Mouse (Mus musculus) adipocyte (in vitro differentiated cells): ENCODE data around the gene Esrrg.
A peak's percentile ranks its signal among the peaks of the same experiment; 100 is the strongest.

Experiments
- DNase-seq: peaks from one replicate; pipeline ENCODE4 v3.0.0-alpha.2; 2016; ENCODE audit warnings: low spot score

The Esrrg gene

DNA sequence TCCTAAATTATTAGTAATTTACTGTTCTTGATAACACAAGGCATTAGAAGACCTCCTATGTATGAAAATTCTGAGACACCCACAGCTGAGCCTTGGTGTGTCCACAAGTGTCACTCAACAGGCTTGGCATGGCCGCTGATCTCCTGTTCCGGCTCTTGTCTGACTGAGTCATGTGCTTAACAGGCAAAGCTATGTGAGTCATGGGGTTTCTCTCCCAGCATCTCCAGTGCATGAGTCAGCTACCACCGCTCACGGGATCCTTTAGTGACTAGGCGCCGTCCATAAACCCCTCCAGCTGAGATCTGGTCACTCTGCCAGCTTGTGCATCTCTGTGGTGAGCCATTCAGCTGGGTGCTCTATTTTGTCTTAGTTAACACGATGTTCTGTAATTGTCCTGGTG, 302.1 kb downstream of the Esrrg start:
- peak; percentile 46 for DNase-seq

DNA sequence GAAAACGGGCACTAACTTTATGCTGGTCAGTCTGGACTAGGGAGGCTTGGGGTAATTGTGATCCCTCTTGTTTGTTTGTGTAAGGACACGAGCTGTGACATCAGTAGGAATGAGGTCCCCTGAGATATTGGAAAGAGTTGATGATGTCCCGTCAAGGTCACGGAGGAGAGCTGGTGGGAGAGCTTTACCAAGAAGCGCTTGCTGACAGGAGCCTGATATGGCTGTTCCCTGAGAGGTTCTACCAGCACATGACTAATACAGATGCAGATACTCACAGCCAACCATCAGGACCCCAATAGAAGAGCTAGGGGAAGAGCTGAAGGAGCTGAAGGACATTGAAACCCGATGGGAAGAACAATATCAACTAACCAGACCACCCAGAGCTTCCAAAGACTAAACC, 302.6 kb downstream of the Esrrg start:
- no peak for DNase-seq

DNA sequence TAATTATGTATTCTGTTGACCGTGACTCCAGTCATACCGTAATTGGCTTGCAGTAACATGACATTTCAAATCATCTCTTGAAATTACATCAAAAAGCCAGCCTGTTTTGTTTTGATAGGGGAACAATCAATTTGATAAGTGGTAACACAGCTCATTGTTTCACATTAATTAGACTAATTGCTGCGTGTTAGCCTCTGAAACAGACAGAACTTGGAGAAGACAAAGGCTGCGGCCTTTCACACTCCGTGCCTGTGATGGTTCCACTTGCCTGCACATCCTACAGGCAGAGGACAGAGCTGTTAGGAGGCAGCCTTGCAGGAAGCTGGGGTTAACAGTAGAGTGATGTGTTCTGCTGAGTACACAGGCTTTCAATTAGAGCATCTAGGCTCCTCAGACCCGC, 309.7 kb downstream of the Esrrg start:
- DNase-seq, result no peak

DNA sequence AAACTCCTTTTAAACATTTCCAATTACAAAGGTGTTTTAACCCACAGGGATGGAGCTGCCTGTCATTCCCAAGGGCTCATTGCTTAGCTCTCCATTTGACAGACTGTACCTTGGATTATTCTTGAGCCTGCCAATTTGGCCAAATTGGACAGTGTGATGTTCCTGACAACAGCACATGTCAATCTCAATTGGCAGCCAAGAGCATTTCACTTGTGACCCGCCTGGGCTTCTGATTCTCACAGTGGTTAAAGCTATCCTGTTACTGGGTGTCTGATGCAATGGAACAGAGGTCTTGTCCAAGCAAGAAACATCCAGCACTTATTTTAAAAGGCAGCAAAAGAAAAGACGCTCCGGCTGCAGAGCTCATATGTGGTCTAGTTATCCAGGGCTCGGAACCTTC, 310.3 kb downstream of the Esrrg start:
- DNase-seq, result no peak

DNA sequence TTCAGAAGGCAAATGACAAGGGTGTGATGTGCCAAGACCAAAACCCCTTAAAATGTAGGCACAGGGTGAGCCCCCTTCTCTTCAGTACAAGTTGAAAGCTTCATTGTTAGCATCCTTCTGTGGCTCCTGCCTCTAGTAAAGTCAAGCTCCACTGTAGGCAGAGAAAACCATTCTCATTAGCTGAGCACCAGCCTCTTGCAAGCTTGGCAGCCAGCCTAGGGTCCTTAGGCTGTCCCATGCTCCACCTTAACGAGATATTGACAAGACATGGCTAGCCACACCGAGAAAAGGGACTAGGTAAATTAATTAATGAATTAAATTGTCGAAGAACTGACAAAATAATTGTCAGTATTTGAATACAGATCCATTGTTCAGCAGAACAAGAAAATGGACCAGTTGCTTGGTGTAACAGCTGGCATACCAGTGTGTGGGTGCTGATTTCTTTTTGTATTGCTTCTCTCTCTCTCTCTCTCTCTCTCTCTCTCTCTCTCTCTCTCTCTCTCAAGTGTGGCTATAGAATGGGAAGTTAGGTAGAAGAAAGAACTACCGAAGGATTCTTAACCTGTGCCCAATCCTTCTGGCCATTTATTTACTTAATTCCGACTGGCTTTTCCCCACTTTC, 311.7 kb downstream of the Esrrg start:
- DNase-seq, result no peak

DNA sequence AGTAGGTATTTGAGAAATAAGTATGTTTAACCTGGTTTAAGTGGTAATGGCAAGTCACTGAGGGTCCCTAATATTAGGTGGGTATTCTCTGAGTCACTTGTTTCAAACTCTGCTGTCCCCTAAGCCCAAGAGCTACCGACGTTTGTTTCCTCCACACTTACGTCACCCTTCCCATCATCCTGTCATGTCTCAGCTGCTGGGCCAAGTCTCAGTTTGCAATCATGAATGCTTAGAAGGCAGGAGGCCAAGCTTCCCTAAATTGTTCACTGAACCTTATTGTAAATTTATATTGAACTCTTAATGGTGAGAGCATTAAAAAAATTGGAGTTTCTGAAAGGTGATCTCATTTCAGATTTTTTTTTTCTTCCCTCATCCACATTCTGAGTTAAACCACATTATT, 322.6 kb downstream of the Esrrg start:
- DNase-seq, result no peak

DNA sequence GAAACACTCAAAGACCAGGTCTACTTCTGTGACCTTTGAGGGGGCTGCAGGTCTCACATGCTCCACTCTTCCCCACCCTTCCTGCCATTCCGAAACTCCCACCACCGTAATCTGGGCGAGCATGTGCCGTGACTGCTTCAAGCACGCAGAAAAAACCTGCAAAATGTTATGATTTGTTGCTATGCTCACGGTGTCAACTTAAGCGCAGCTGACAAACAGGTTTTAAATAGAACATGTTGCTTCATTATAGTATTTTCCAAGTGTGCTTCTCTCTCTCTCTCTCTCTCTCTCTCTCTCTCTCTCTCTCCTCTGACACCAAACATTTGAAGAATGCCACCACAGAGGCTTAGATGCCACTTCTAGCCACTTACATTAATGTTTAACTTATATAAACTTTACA, 330.1 kb downstream of the Esrrg start:
- DNase-seq, result no peak

DNA sequence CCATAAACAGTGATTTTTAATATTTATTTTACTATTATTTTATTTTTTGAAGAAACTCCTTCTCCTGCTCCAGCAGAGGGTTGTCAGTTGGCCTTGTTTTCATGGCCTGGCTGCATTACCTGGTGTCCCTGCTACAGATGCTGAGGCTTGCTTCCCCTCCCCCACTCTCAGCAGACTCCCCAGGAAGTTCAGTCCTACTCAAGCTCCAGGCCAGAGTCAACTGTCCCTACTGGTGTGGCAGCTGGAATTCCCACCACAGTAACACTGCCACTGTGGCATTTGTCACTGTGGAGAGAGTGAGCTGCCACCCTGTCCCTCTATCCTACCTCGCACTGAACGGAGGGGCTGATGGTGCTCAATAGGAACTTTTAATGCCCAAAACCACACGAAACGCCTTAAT, 330.5 kb downstream of the Esrrg start:
- DNase-seq, result no peak

DNA sequence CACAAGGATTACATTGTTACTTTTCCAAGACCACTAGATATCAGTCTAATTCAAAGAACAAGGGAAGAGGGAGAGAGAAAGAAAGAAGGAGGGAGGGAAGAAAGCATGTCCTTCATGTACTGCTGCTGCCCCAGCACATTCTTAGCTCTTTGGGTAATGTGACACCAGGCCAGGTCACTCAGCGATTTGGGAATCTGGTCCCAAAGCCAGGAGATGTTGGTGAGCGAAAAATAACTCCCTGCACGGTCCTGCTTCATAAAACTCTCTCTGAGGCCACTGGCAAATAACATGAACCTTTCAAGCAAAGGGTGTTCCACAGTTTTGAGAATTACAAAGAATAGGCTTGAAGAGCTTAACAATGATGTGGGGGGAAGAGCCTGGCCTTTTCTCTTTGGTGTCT, 342.9 kb downstream of the Esrrg start:
- no peak for DNase-seq

DNA sequence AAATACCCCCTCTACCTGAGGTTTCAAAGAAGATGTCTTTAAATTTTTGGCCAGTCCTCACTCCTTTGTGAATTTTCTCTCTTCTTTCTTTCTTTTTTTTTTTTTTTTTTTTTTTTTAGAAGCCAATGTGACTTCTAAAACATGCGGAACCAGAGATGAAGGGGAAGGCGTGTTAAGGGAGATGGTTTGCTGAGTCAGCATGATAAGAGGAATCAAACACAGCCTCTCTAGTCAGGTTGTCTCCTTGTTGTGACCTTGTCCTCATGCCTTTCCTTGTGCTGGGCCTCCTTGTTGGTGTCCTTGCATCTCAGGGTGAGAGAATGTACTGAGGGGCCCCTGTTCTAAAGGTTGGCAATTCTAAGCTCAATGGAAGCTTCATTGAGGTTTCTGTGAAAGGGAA, 348.1 kb downstream of the Esrrg start:
- DNase-seq, result no peak

DNA sequence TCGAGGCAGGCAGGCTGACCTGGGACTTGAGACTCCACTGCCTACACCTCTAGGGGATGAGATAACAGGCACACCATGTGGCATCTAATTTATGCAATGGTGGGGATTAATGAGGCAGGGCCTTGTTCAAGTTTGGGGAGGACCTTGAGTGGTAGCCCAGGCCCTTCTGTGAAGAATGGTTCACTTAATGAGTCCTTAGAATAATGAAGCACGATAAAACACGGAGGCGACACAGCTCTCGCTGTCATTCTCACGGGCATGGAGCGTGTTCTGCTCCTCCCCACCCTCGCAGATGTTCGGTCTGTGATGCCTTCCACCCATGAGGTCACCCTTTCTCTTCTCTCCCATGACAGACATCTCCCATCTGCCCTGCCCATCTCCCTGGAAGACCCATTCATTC, 350.6 kb downstream of the Esrrg start:
- DNase-seq, result no peak

DNA sequence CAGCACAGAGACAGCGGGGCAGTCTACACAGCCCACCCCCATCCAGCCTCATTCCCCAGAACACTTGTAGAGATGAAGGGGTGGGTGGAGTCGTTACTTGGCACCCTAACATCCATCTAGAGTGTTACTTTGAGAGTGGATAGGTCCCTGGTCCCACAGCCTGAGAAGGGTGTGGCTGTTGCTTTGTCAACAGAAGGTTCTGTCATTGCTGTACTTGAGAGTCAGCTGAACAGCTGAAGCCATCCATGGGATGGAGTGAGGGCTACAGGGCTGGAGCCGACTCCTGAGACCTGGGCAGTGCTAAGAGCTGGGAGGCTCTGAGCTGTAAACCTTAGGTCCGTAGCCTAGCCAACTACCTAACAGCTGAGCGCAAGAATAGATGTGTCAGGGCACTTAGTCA, 352.9 kb downstream of the Esrrg start:
- DNase-seq, result no peak

DNA sequence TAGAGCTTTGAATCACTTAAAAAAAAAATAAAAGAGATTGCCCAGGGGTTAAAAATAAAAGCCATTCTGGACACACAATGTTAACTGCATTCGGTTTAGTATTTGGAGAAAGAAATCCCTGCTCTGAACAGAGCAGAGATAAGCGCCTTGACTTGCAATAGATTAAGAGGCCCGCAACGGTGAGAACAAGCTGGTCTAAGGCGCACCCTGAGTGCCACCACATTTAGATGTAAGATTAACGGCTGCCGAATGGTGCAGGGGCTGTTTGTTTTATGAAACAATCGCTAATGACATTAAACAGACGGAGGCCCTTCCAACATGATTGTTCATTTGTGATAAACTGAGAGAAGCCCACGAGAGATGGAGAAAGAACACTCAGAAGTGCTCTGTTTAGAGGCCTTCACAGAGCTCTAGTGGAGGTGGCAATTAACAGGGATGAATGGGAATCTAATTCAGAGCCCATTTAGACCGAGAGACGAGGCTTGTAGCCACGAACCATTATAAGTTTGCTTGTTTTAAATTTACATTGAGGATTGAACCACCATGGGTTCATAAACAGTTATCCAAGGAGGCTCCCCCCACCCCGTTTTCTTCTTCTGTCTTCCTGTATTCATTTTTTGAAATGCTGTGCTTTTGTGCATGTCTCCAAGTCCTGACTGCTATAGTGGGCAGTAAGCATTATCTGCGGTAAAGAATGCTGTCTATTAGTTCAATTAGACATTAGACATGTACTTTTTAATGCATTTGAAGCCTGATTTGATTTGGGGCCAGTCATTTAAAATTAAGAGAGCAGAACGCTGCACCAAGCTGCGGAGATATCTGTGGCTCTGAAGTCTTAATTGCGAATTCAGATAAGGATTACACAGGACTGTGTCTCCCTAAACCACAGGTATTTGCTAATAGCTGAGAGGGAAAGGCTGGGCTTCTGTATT, 356.5 kb downstream of the Esrrg start:
- no peak for DNase-seq

DNA sequence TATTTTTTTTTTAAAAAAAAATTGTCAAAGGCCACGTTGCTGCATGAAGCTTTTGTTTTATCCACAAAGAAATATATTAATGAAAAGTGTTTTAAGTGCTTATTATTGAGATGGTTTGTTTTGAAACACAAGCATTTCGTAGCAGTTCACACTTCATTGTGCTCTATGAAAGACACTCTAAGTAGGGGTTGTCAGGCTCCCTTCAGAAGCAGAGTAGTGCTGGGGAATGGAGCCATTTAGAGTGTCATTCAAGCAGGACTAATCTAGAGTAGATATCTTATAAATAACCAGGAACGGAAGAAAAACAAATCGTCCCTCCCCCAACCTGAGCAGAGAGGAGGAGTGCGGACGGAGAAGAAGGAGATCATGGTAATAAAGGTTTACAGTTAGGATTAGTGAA, 357.3 kb downstream of the Esrrg start:
- no peak for DNase-seq

DNA sequence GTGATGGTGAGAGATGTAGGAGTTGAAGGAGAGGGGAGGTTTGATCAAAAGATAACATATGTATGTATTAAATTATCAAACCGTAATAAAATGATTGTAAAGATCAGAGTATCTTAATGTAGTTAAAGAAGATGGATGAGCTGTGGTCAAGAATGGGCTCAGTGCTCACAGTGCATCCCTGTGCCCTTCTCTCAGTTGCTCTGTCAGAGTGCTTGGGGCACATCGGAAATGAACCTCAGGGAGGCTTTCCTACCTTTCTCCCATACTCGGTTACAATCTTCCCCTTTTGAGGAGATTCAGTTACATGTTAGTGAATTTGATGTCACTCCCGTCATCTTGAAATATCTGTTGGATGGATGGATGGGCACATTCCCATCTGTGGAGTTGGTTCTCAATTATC, 359.8 kb downstream of the Esrrg start:
- no peak for DNase-seq

DNA sequence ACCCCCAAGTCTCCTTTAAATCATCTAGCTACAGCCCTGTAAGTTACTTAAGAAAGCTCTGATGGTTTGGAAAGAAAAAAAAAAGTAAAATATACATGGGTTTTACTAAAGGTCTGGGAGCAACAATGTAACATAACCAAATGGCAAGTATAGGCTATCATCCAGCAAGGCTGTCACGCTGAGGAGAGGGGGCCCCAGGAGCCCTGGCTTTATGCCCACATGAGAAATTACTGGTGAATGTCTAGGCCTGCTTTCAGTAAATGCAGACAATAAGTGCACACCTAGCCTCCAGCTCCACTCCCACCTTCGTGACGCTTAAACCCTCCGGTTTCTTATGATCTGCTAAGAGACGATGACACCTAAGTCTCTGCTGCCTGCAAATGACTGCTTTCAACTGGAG, 360.9 kb downstream of the Esrrg start:
- no peak for DNase-seq

DNA sequence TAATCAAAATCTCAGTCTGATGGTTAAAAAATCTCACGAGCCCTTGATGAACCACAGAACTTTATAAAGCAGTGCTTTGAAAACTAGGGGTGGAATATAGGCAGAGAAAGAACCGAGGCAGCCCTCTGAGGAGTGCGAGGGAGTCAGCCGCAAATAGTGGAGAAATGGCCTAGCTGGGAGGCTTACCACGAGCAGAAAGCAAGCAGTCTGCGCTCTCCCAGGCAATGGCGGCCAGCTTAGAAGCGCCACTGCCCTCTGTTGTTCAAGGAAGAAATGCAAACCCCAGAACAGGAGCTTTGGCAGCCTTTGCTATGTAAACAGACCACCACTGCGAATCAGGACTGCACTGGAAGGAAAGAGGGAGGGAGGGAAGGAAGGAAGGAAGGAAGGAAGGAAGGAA, 365.8 kb downstream of the Esrrg start:
- no peak for DNase-seq

DNA sequence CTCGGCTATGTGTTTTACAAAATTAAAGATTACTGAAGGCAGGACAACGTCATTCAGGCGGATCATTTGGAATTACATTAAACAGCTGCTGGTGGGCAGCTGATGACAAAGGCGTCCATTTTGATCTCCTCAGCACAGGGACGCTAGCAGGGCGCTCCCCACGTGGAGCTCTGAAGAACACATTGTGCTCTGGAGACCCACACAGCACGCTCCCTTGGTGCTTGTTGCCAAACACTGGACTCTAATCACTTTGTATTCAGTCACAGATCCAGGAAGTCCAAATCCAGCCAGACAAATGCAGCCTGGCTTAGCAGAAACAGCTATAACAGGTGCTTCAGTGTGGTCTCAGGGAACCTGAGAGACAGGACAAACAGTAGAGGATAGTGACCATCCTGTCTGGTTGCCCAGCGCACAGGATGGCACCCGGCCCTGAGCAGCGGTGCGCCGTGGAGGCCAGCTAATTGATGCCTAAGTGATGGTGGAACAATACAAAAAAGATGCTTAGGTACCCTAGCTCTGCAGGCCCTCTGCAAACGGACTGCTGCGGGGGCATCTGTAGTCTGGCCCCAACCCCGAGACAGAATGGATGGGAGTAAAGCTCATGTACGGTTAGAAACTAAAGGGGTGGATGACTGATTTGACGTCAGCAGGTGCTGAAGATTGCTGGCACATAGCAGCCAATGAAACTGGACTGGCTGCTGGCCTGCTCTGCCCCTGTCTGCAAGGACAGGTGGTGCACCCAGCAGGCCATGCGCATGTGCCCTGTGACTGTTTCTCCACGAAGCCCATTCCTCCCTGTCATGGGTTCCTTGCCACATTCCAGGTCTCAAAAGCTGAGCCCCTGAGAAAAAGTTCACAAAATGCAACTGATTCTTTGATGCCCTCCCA, 367.1 kb downstream of the Esrrg start:
- DNase-seq, result no peak

DNA sequence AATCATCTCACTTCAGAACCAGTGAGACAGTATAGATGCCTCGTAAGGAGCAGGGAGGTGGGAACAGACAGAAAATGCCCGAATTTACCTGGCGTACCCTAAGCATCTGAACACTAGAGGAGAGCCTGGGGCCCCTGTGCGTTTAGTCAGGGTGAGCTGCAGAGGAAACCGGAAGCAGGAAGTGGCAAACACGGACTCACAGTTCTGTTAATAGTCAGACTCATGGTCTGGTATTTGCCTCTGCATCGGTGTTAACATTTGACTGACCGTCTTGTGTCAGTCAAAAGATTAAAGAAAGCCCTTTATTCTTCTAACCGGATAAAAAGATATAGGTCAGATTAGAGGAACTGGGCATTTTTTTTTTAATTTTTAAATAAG, 367.8 kb downstream of the Esrrg start:
- DNase-seq, result no peak

DNA sequence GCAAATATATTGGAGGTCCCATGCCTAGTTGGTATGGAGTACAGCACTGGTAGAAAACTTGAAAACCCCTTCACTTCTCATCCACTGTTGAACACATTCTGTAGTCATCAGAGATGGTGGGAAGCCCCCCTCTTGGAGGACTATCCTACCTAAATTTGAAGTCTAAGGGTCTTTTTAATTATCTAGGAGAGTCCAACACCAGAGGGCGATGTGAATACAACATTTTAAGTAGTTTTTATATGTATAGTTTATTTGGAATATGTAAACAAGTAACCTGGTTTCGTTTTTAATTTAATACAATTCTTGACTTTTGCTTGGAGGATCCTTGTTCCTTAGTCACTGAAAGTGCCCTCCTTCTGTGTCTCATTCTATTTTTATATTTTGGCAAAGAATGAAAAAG, 372.4 kb downstream of the Esrrg start:
- DNase-seq, result peak; percentile 4

DNA sequence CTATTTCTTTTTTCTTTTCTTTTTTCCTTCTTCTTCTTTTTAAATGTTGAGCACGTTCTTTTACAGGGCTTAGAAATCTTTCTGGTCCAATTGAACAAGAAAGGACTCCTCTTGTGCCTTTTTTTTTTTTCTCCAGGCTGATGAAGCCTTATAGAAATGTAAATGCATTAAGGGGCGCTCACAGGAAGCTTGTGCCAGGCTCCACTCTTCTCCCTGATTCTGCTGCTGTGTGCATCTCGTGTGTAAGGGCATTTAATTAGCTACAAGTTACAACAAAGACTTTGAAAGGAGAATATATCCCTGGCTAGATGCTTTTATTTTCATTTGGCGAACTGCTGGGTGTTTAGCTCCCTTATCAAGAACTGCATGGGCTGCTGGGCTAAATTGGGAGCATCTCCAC, 374.6 kb downstream of the Esrrg start:
- no peak for DNase-seq

DNA sequence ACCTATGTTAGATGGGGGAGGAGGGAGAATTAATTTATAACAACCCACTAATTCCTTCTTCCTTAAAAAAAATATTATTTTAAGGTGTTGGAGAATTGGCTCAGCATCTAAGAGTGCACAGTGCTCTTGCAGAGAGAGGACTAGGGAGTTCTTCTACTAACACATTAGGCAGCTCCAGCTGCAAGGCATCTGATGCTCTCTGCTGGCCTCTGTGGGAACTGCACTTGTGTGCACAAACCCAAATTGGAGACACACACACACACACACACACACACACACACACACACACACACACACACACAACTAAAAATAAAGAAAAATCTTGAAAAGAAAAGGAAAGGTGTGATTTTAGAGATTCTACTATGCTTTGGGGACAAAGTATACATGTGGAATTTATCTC, 381.6 kb downstream of the Esrrg start:
- no peak for DNase-seq
